Mouse (Mus musculus) neural tube, embryonic 13.5 days (tissue): ENCODE data around the gene Prss30. TPM values are rescaled to one million over a fixed set of nuclear protein-coding genes. Genes with fewer than 3 reads are reported as not detected.

Experiments used
- ATAC-seq: fragments of 200-750 bp; cut with Nextera tagmentation; 2 replicates; pipeline ENCODE4 v1.8.0; 2017; ENCODE audit warnings: low read depth, mild to moderate bottlenecking, moderate TSS enrichment, moderate library complexity
- H3K27ac ChIP-seq: fragments of 300-500 bp; sonication (generic); replicated peaks from 2 replicates; pipeline ENCODE4 v1.5.1; 2015; ENCODE audit warnings: moderate library complexity, mild to moderate bottlenecking, inconsistent platforms
- H3K27me3 ChIP-seq: fragments of 300-500 bp; sonication (generic); 2 replicates; pipeline ENCODE4 v1.6.1; 2015; ENCODE audit warnings: mild to moderate bottlenecking, inconsistent platforms
- H3K36me3 ChIP-seq: fragments of 300-500 bp; sonication (generic); 2 replicates; pipeline ENCODE4 v1.6.1; 2015; ENCODE audit warnings: mild to moderate bottlenecking, inconsistent platforms
- H3K4me1 ChIP-seq: fragments of 300-500 bp; sonication (generic); replicated peaks from 2 replicates; pipeline ENCODE4 v1.6.1; 2015; ENCODE audit warnings: inconsistent platforms
- H3K4me2 ChIP-seq: fragments of 300-500 bp; sonication (generic); 2 replicates; pipeline ENCODE4 v1.6.1; 2015; ENCODE audit warnings: inconsistent platforms, mild to moderate bottlenecking, moderate library complexity
- H3K4me3 ChIP-seq: fragments of 300-500 bp; sonication (generic); 2 replicates; pipeline ENCODE4 v1.5.1; 2015; ENCODE audit warnings: mild to moderate bottlenecking, inconsistent platforms
- H3K9ac ChIP-seq: fragments of 300-500 bp; sonication (generic); 2 replicates; pipeline ENCODE4 v1.6.1; 2015; ENCODE audit warnings: moderate library complexity, mild to moderate bottlenecking, inconsistent platforms
- H3K9me3 ChIP-seq: fragments of 300-500 bp; sonication (generic); 2 replicates; pipeline ENCODE4 v1.6.1; 2016; ENCODE audit warnings: inconsistent platforms
- WGBS: fragments of 180-500 bp; shearing (Covaris S2); methylation state at CpG from one replicate; pipeline ENCODE4 v1.1.7; 2015; 5-methylcytosine and 5-hydroxymethylcytosine counted together
- microRNA-seq: library from miRNA; unstranded; fragments of <30 nt; microRNA quantifications from one replicate; pipeline ENCODE4, GENCODE M21; 2016
- polyA plus RNA-seq: library from polyadenylated mRNA; unstranded; fragments of >200 nt; fragmentation: Nextera tagmentation; extraction: Ambion mirVana; gene quantifications from 2 replicates; pipeline ENCODE4 v1.2.1, GENCODE M21; 2015

The Prss30 gene
- polyA plus RNA-seq, 1 experiment from 2014 or later = not detected

DNA sequence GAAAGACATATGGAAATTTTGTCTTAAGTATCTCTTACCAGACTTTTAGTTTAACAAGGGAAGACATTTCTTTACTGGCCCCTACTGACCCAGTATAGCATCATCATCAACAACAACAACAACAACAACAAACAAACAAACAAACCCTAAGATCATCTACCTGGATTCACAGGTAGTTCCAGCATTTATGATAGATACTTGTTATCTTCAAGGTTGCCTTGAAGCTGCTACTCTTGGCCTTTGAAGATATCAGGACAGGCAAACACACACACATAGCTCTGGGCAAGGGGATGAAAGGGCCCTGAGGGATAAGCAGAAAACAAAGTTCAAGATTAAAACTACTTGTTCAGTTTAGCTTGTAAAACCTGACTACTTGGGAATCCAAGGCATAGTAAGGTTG, 39.0 kb downstream of the Prss30 start, which contains the start of gene Sbp:
Gene Sbp, plus strand, starts transcription at position 301 of the 400 bp plus-strand sequence.
- Histone ChIP-seq H3K36me3 (no peaks in the 10 kb centered on the region), H3K27ac (no peak within 1 kb of the TSS)

GRCm38 (mm10) chr17:23931157-23931556, 49.2 kb downstream of the Prss30 start:
- no peak overlapping the region for H3K27ac ChIP-seq
- WGBS = 85% methylated on average over 5 of the region's 5 CpGs
- H3K4me2 ChIP-seq = no peak overlapping the region
- ATAC-seq = no peak
- no peak overlapping the region for H3K4me3 ChIP-seq
- 0 out of 2 replicates have a peak, but pooled peaks cover 3% of the 10 kb centered on the region for H3K27me3 ChIP-seq
- no peaks in the 10 kb centered on the region for H3K36me3 ChIP-seq
- no peaks in the 10 kb centered on the region for H3K9me3 ChIP-seq
- no peak overlapping the region for H3K9ac ChIP-seq
- no peaks in the 10 kb centered on the region for H3K4me1 ChIP-seq

More for the DNA sequence above, 39.0 kb downstream of the Prss30 start, which contains the start of gene Sbp:
- ATAC-seq = no peak
- H3K4me1 ChIP-seq = no peaks in the 10 kb centered on the region
- no peak within 1 kb of the TSS for H3K9ac ChIP-seq
- no peaks in the 10 kb centered on the region for H3K9me3 ChIP-seq
- H3K4me3 ChIP-seq = no peak within 1 kb of the TSS
- H3K27me3 ChIP-seq = no peaks in the 10 kb centered on the region
- no peak within 1 kb of the TSS for H3K4me2 ChIP-seq

GRCm38 (mm10) chr17:23925090-23925493, 55.3 kb downstream of the Prss30 start:
- Histone ChIP-seq H3K27me3 (0 out of 2 replicates have a peak, but pooled peaks cover 3% of the 10 kb centered on the region), H3K9ac (peak overlapping the region; percentile 69), H3K4me2 (peak overlapping the region; percentile 80), H3K4me3 (peak overlapping the region; percentile 57), H3K36me3 (no peaks in the 10 kb centered on the region), H3K27ac (peak overlapping the region; percentile 94), H3K9me3 (no peaks in the 10 kb centered on the region), H3K4me1 (peaks cover 15% of the 10 kb centered on the region)
- WGBS = under 1% methylated on average over 14 of the region's 14 CpGs
- peak; percentile 94 for ATAC-seq

GRCm38 (mm10) chr17:23924531-23925007, 55.8 kb downstream of the Prss30 start:
- peak; percentile 98 for ATAC-seq
- peaks cover 15% of the 10 kb centered on the region for H3K4me1 ChIP-seq
- peak overlapping the region; percentile 94 for H3K27ac ChIP-seq
- peak overlapping the region; percentile 69 for H3K9ac ChIP-seq
- H3K4me2 ChIP-seq = peak overlapping the region; percentile 80
- peak overlapping the region; percentile 57 for H3K4me3 ChIP-seq
- H3K9me3 ChIP-seq = no peaks in the 10 kb centered on the region
- 0 out of 2 replicates have a peak, but pooled peaks cover 3% of the 10 kb centered on the region for H3K27me3 ChIP-seq
- WGBS = under 1% methylated on average over 29 of the region's 29 CpGs
- H3K36me3 ChIP-seq = no peaks in the 10 kb centered on the region

Small RNA genes lying within 50 kb of the gene (microRNA-seq; reads per million reads assigned to microRNA genes)
- gene Gm27700 = not detected

Other genes starting within 250 kb of the Prss30 start
- 48.3 and 51.5 TPM in 2 replicates for gene Paqr4, start 239.7 kb downstream of the Prss30 start, polyA plus RNA-seq
- gene Kremen2, start 234.7 kb downstream of the Prss30 start, polyA plus RNA-seq = 1.5 and 3.0 TPM in 2 replicates
- gene Flywch1, start 209.0 kb downstream of the Prss30 start, polyA plus RNA-seq = 213 and 231 TPM in 2 replicates
- gene Flywch2, start 194.5 kb downstream of the Prss30 start, polyA plus RNA-seq = 60.4 and 66.5 TPM in 2 replicates
- gene Srrm2, start 190.0 kb downstream of the Prss30 start, polyA plus RNA-seq = 535 and 581 TPM in 2 replicates
- 1,286 and 1,362 TPM in 2 replicates for gene Elob, start 151.4 kb downstream of the Prss30 start, polyA plus RNA-seq
- not detected in 2 replicates for gene Prss33, start 144.5 kb downstream of the Prss30 start, polyA plus RNA-seq
- gene Prss32, start 136.7 kb downstream of the Prss30 start, polyA plus RNA-seq = not detected in 2 replicates
- 0.96 and 1.4 TPM in 2 replicates for gene Prss41, start 136.4 kb downstream of the Prss30 start, polyA plus RNA-seq
- not detected in 2 replicates for gene Prss21, start 112.5 kb downstream of the Prss30 start, polyA plus RNA-seq
- gene Dcpp1, start 99.7 kb downstream of the Prss30 start, polyA plus RNA-seq = not detected in 2 replicates
- not detected in 2 replicates for gene Dcpp2, start 99.7 kb downstream of the Prss30 start, polyA plus RNA-seq
- not detected in 2 replicates for gene Dcpp3, start 63.1 kb downstream of the Prss30 start, polyA plus RNA-seq
- gene Sbp, start 38.9 kb downstream of the Prss30 start, polyA plus RNA-seq = not detected in 2 replicates
- not detected in 2 replicates for gene Sbpl, start 25.3 kb downstream of the Prss30 start, polyA plus RNA-seq
- not detected in 2 replicates for gene Prss22, start 17.5 kb upstream of the Prss30 start, polyA plus RNA-seq
- 0.21 TPM in 1 of 2 replicates, not detected in the other for gene Prss27, start 57.6 kb upstream of the Prss30 start, polyA plus RNA-seq
- 82.6 and 85.4 TPM in 2 replicates for gene Kctd5, start 92.9 kb upstream of the Prss30 start, polyA plus RNA-seq
- gene Pdpk1, start 170.4 kb upstream of the Prss30 start, polyA plus RNA-seq = 54.0 and 63.8 TPM in 2 replicates
- gene Amdhd2, start 183.2 kb upstream of the Prss30 start, polyA plus RNA-seq = 30.4 and 37.4 TPM in 2 replicates
- 947 and 1,089 TPM in 2 replicates for gene Atp6v0c, start 189.1 kb upstream of the Prss30 start, polyA plus RNA-seq
- 17.8 and 22.0 TPM in 2 replicates for gene Tbc1d24, start 225.0 kb upstream of the Prss30 start, polyA plus RNA-seq
- 5.9 TPM in 2 replicates for gene Ntn3, start 229.0 kb upstream of the Prss30 start, polyA plus RNA-seq
- 11.9 and 12.6 TPM in 2 replicates for gene Tedc2, start 240.3 kb upstream of the Prss30 start, polyA plus RNA-seq